Mouse (Mus musculus) lung, embryonic 14.5 days (tissue): ENCODE measurements around the gene Dnal4. TPM values are rescaled to one million over a fixed set of nuclear protein-coding genes. Genes with fewer than 3 reads are reported as not detected.

Source experiments
- ATAC-seq: fragments of 200-750 bp; cut with Nextera tagmentation; 2 replicates; pipeline ENCODE4 v1.8.0; 2017; ENCODE audit warnings: mild to moderate bottlenecking, moderate TSS enrichment, moderate library complexity; ENCODE audit not compliant: insufficient read depth
- DNase-seq: peaks from one replicate; pipeline ENCODE4 v3.0.0-alpha.2; 2015
- H3K27ac ChIP-seq: fragments of 300-500 bp; sonication (generic); 2 replicates; pipeline ENCODE4 v1.5.1; 2014; ENCODE audit warnings: low read depth, mild to moderate bottlenecking, moderate library complexity
- H3K27me3 ChIP-seq: fragments of 300-500 bp; sonication (generic); 2 replicates; pipeline ENCODE4 v1.6.1; 2014; ENCODE audit warnings: low read length, control low read depth; ENCODE audit not compliant: insufficient read depth
- H3K36me3 ChIP-seq: fragments of 300-500 bp; sonication (generic); 2 replicates; pipeline ENCODE4 v1.6.1; 2014; ENCODE audit warnings: control low read depth; ENCODE audit not compliant: insufficient read depth
- H3K4me1 ChIP-seq: fragments of 300-500 bp; sonication (generic); 2 replicates; pipeline ENCODE4 v1.6.1; 2014; ENCODE audit warnings: antibody characterized with exemption, control low read depth; ENCODE audit not compliant: insufficient read depth
- H3K4me2 ChIP-seq: fragments of 300-500 bp; sonication (generic); 2 replicates; pipeline ENCODE4 v1.6.1; 2014; ENCODE audit warnings: mild to moderate bottlenecking
- H3K4me3 ChIP-seq: fragments of 300-500 bp; sonication (generic); 2 replicates; pipeline ENCODE4 v1.5.1; 2014; ENCODE audit warnings: low read depth, low read length
- H3K9ac ChIP-seq: fragments of 300-500 bp; sonication (generic); 2 replicates; pipeline ENCODE4 v1.6.1; 2014
- H3K9me3 ChIP-seq: fragments of 300-500 bp; sonication (generic); 2 replicates; pipeline ENCODE4 v1.6.1; 2016; ENCODE audit warnings: low read depth, low read length, control low read depth
- CTCF ChIP-seq: IDR thresholded peaks from 2 replicates; pipeline ENCODE4 v1.5.1; 2016; ENCODE audit warnings: antibody characterized with exemption, low read depth
- WGBS: fragments of 180-500 bp; shearing (Covaris S2); extraction: QIAGEN DNeasy Blood & Tissue Kit; methylation state at CpG from one replicate; pipeline ENCODE4 v1.1.7; 2014; 5-methylcytosine and 5-hydroxymethylcytosine counted together
- polyA plus RNA-seq: library from polyadenylated mRNA; unstranded; fragments of >200 nt; fragmentation: Nextera tagmentation; extraction: Ambion mirVana; gene quantifications from 2 replicates; pipeline ENCODE4 v1.2.1, GENCODE M21; 2014

The Dnal4 gene
- polyA plus RNA-seq: 61.0 and 63.8 TPM in 2 replicates

- H3K9ac ChIP-seq: no peak within 1 kb of the TSS
- no peak for ATAC-seq
- no peak within 1 kb of the TSS for H3K27ac ChIP-seq
- H3K4me3 ChIP-seq: no peak within 1 kb of the TSS
- no peaks in the 10 kb centered on the region for H3K36me3 ChIP-seq
- DNase-seq: no peak
- no peak for TF ChIP-seq CTCF
- H3K27me3 ChIP-seq: no peaks in the 10 kb centered on the region
- H3K4me1 ChIP-seq: peaks cover 6% of the 10 kb centered on the region; the same call in 1 of the 2 replicates
- no peaks in the 10 kb centered on the region for H3K9me3 ChIP-seq
- no peak within 1 kb of the TSS for H3K4me2 ChIP-seq
Observed at GRCm38 (mm10) chr15:79777749-79778148, at the start of gene Dnal4. Dnal4 (minus strand) TSS chr15:79777849.

- Histone ChIP-seq H3K36me3 (peaks cover 70% of the 10 kb centered on the region), H3K4me1 (no peaks in the 10 kb centered on the region), H3K4me2 (no peak overlapping the region), H3K4me3 (no peak overlapping the region), H3K9ac (no peak overlapping the region), H3K27me3 (no peaks in the 10 kb centered on the region), H3K9me3 (no peaks in the 10 kb centered on the region), H3K27ac (no peak overlapping the region)
- no peak for TF ChIP-seq CTCF
- DNase-seq: no peak
- 86% methylated on average over 14 of the region's 14 CpGs for WGBS
- no peak for ATAC-seq
Observed at GRCm38 (mm10) chr15:79827061-79827777, 49.6 kb upstream of the Dnal4 start.

- TF ChIP-seq CTCF: no peak
- Histone ChIP-seq H3K27ac (no peak overlapping the region), H3K4me3 (no peak overlapping the region), H3K36me3 (peaks cover 62% of the 10 kb centered on the region), H3K27me3 (no peaks in the 10 kb centered on the region), H3K4me1 (no peaks in the 10 kb centered on the region), H3K9me3 (no peaks in the 10 kb centered on the region), H3K4me2 (no peak overlapping the region), H3K9ac (no peak overlapping the region)
- WGBS: 78% methylated on average over 9 of the region's 9 CpGs
- ATAC-seq (no peak), DNase-seq (no peak)
Observed at GRCm38 (mm10) chr15:79826221-79826935, 48.7 kb upstream of the Dnal4 start.

GRCm38 (mm10) chr15:79825146-79825825 lies 47.6 kb upstream of the Dnal4 start:
- Histone ChIP-seq H3K9ac (no peak overlapping the region), H3K27me3 (no peaks in the 10 kb centered on the region), H3K9me3 (no peaks in the 10 kb centered on the region), H3K27ac (no peak overlapping the region), H3K4me2 (no peak overlapping the region), H3K4me3 (no peak overlapping the region), H3K36me3 (peaks cover 60% of the 10 kb centered on the region), H3K4me1 (no peaks in the 10 kb centered on the region)
- DNase-seq: peak; percentile 56
- ATAC-seq: no peak
- peak; percentile 70 for TF ChIP-seq CTCF
- 59% methylated on average over 14 of the region's 14 CpGs for WGBS

GRCm38 (mm10) chr15:79823588-79824280 lies 46.1 kb upstream of the Dnal4 start:
- H3K4me1 ChIP-seq: no peaks in the 10 kb centered on the region
- DNase-seq (peak; percentile 74), ATAC-seq (no peak)
- H3K27me3 ChIP-seq: no peaks in the 10 kb centered on the region
- no peak overlapping the region for H3K9ac ChIP-seq
- peaks cover 53% of the 10 kb centered on the region for H3K36me3 ChIP-seq
- WGBS: 61% methylated on average over 19 of the region's 19 CpGs
- H3K4me2 ChIP-seq: no peak overlapping the region
- no peak overlapping the region for H3K4me3 ChIP-seq
- no peak for TF ChIP-seq CTCF
- H3K9me3 ChIP-seq: no peaks in the 10 kb centered on the region
- no peak overlapping the region for H3K27ac ChIP-seq

- H3K27me3 ChIP-seq: no peaks in the 10 kb centered on the region
- WGBS: 55% methylated on average over 13 of the region's 13 CpGs
- no peaks in the 10 kb centered on the region for H3K9me3 ChIP-seq
- H3K4me2 ChIP-seq: no peak overlapping the region
- DNase-seq (peak; percentile 57), ATAC-seq (peak; percentile 12; the same call in 1 of the 2 replicates)
- H3K36me3 ChIP-seq: peaks cover 41% of the 10 kb centered on the region
- H3K9ac ChIP-seq: no peak overlapping the region
- no peaks in the 10 kb centered on the region for H3K4me1 ChIP-seq
- TF ChIP-seq CTCF: no peak
- H3K27ac ChIP-seq: no peak overlapping the region
- H3K4me3 ChIP-seq: no peak overlapping the region
Observed at GRCm38 (mm10) chr15:79822265-79823199, 44.9 kb upstream of the Dnal4 start.
